Mouse (Mus musculus): ENCODE results near the gene Ssbp3.

Ssbp3 gene

DNA sequence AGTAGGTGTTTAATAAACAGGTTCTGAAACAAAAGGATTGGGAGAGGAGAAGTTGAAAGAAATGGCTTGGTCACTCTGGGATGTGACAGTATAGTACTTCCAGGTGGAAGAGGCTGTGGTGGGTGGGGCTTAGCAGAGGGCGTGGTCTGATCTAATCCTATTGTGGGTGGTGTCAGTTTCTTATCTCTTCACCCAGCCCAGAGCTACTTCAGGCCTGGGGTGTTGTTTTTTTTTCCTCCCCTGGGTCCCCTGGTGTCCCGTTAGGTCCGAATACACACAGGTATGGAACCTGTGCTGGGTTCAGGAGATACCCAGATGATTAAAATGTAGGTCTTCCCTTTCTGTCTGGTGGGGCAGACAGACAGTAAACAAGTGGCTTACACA, 2.1 kb upstream of the Ssbp3 start:
- DNase-seq = peak; percentile 75 to 84

DNA sequence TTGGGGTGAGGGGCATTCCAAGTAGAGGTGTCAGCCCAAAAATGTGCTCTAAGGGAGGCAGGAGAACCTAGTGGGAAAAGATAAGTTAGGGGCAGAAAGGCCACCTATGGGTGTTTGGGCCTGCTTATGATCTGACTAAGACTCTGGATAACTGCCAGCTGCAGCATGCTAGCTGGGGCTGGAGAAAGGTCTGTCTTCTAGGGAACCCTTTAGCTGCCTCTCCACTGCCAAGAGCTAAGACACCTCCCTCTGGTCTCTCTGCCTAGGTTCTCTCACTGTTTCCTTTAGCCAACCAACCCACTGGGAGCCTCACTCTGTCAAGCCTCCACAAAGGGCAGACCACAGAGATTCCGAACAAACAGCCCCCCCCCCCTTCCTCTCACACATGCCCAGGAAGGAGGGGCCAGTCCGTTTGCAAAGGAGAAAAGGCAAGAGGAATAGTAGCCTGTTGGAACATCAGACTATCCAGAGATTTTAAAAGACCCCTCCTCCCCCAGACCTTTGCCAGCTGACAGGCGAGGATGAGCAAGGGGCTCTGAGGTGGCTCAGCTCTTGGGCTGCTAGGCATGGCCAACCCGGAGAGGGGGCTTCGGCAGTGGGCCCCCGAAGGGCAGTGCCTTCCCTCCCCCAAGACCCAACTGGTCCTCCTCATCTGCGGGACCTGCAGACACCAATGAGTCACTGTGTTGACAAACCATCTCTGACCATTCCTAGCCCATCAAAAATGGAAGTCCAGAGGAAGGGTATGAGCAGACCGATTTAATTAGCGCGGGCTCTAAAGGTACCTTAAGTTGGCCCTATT, 1.4 kb upstream of the Ssbp3 start:
- DNase-seq = peak; percentile 64 to 78

DNA sequence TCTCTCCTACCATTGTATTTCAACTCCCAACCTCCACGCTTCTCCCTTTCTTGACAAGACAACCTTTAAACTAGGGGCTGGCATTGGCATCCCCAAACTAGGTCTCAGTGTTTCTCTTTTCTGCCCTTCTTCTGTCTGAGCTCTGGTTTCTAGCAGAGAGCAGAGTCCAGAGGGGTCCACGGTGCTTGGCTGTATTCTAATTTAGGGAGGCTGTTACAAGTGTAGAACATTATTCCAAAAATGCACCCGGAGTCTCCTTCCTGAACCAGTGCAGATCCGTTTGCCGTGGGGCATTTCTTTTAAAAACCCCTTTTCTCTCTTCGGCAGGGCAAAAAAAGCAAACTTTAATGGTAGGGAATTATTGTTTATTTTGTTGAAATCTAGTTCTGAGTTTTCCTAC, 704 bp upstream of the Ssbp3 start:
- DNase-seq = peak; percentile 26 to 53

DNA sequence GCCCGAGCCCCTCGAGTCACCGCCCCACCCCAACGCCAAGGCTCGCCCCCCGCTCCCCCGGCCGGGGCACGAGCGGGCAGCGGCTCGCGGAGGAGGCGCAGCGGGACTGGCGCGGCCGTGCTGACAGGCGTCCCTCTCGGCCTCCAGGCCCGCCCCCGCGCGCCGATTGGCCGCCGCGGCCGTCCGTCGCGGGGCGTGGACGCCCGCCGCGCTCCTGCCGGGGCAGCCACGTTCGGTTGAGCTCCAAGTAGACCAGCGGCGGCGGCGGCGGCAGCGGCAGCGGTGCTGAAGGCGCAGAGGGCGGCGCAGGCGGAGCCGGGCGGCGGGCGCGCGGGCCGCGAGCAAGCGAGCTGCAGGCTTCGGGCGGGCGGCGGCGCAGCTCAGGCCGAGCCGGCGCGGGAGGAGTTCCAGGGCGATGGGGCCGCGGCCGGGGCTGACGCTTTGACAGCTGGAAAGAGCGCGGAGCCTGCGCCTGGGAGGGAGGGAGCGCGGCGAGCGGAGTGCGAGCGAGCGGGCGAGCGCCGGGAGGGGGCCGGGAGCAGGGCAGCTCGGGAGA, 823 bp downstream of the Ssbp3 start:
- DNase-seq = peak; percentile 93 to 96

DNA sequence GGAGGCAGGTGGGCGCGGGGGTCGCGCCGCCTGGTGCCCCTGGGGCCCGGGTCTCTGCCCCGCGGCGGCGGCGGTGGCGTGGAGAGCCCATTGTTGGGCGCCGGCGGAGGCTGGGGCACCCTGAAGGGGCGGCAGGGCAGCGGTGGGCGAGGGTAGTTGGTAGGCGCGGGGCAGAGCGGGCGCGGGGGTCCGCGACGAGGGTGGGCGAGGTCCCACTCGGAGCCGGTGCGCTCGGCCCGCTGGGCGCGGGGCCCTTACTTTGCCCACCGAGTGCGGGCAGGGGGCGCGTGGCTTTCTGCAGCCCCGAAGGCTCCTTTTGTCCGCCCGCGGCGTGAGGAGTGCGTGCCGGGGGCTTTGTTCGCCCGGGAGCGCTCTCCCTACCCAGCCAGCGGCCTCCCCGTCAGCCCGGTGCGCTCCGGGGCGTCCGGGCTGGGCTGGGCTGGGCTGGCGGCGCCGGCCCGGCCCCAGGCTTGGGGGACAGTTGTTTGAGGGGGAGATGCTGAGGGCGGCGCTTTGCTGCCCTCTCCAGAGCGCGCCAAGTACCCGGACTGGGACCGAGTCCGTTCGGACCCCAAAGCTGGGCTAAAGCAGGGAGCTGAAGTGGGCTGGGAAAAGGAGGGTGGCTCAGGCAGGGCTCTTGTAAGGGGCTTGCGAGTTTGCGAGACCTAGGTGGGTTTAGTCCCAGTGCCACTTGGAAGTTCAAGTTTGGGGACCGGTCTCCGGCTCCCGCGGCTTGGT, 1.6 kb downstream of the Ssbp3 start:
- DNase-seq = peak; percentile 53 to 69

DNA sequence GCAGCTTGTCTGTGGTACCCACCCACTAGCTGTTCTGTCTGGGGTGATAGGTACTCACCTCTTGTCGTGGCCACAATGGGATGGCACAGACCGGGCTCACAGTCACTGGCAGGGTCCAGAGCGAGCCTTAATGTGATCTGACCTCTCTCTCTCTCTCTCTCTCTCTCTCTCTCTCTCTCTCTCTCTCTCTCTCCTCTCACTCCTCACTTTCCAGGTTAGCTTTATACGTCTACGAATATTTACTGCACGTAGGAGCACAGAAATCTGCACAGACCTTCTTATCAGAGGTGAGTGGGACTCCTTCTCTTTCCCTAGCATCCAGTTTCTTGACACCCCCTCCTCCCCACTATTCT, 2.2 kb downstream of the Ssbp3 start:
- no peak for DNase-seq

DNA sequence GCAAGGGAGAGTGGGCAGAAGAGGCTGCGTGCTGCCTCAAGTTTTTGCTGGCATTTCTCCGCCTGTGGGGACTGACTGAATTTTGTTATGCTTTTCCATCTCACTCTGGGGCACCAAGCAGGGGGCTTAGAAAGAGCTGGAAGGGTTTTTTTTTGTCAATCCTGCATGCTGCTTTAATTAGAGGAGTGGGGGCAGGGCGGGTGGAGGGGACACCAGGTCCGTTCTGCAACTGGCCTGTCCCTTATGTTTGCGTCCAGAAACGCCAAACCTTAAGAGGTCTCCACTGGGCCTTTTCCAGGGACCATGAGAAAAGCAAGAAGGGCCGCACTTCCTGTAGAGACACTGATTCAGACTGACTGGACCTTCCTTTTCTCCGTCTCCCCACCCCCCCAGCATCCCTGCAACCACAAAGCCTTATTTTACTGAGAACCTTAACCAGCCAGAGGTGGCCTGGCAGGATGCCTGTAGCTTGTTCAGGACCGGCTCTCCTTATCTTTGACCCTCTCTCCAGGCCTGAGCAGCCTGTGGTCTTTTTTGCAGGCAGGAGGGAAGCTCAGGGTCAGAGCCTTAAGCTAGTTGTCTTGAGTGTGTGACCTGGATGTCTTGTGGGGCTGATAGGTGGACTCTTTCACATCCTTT, 3.0 kb downstream of the Ssbp3 start:
- peak; percentile 41 to 45 for DNase-seq

DNA sequence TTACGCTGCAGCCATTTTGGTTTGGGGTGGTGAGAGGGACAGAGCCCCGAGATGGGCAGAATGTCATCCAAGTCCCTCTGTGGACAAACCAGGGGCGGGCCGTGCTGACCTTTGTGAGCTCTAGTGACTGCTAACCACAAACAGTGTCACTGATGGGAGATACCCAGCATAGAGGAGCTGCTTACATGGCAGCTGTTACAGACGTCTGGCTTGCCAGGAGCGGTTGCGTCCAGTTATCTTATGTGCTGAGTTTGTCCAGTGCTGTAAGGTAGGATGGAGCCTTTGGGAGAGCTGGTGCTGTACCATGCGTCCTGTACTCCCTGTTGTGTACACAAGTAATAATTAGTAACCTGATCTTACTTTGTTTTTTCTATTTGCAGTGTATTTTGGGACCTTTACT, 4.8 kb downstream of the Ssbp3 start:
- no peak for DNase-seq

DNA sequence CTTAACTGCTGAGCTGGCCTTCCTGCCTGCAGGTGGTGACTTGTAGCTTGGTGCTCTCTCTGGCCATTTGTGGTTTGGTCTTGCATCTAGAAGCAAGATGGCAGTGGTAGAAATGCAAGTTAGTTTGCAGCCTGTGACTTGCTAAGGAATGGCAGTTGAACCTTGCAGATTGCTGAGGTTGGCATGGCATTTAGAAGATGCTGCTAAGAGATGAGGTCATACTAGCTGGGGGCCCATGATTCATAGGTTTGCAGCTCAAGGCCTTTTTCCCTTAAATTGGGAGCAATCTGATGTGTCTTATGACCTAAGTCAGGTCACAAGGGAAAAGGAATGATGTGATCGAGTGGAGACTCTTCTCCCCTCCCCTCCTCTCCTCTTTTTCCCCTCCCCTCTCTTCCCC, 7.8 kb downstream of the Ssbp3 start:
- DNase-seq = no peak

DNA sequence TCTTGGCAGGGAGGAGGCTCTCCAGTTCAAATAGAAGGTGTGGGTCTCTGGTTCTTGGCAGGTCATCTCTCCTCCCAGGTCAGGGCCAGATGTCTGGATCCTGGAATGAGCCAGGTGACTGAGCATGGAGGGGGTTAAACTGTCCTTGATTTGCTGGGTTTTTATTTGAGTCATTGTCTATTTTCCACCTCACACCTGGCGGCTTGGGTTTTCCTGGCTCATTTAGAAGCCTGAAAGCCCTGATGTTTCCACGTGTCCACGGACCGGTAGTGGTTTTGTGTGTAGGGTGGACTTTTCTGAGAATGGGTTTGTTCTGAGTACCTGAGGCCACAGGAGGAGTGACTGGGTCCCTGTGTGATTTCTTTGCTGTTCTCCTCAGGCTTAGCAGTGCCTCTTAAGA, 9.6 kb downstream of the Ssbp3 start:
- DNase-seq = no peak

DNA sequence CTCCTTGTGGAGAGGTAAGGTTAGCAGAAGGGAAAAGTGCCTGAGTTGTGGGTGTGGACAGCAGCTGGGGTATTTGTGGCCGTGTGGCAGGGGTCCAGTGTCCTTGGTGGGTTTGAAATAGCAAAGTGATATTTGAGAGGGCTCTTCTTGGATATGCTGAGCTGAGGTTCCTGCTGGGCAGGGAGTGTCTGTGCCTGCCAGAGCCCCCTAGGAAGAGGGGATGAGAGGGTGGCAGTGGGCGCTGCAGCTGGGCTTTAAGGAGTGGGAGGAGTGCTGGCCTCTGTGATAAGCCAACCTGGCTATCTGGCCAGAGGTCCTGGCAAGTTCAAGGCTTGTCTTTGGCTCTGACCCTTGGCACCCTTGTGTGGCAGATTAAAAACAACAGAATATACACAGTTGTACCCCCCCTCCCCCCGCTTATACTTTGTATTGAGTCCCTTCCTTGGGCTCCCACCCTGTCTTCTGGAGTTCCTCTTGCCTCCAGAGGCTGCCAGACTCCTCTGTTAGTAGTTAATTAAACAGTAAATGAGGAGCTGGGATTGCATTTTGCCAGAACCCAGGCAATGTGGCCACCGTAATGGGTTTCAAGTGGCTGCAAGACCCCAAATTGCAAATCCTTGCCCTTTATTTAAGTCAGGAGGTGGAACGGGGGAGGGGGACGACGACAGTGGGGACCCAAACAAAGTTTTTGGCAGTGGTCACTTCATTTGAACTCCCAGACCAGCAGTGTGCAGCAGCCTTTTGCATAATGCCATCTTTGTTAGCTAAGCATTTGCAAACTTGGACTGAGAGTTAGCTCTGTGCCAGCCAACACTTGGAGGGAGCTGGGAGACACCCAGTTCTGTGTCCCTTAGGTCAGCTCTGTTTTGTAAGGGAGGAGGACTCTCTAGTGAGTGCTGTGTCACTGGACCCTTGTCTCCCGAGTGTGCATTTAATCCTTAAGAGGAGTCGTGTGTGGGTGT, 11.2 kb downstream of the Ssbp3 start:
- DNase-seq = no peak

DNA sequence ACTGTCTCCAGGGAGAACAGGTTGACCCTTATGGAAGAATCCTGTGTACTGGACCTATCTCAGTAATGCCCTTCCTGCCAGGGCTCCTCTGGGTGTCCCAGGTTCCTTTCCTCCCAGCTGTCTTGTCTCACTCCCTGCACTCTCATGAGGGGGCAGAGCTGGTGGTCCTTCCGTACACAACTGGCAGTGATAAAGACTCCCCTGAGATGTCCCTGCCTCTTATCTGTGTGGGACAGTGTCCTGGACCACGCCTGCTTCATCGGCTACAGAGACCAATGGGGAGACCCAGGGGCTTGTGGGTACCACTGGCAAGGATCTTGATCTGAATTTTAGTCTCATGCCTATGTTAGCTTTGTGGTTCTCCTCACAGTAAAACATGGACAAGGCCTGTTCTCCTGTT, 12.4 kb downstream of the Ssbp3 start:
- no peak for DNase-seq

DNA sequence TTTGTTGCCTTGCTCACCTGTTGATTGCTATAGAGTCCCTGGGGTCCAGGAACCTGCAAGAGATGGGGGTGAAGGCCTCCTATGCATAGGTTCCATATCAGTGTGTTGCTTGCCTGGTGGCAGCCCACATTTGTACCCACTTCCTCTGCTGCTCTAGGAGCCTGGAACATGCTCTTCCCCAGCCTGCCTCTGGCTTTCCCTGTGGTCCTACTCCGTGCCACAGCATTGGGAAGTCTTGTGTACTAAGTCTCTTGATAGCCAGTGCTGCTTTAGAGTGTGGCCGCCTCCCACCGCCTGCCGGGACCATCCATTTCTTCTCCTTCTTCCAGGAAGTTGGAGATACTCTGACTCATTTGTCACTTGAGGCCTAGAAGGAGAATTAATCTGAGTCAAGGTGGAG, 13.7 kb downstream of the Ssbp3 start:
- no peak for DNase-seq

DNA sequence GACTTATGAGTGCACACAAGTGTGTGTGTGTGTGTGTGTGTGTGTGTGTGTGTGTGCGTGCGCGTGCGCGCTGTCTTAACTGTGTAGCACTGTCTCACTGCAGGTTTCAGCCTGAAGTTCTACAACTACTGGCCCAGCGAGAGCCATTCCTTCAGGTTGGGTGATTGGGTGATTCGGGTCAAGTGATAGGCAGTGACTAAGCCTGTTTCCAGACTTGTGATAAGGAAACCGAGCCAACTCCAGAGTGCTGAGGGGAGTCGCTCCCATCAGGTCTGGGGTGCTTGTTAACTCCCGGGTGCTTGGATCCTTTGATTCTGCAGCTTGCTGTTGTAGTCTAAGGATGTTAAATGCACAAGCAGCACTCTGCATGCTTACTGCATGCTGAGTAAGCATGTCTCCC, 14.4 kb downstream of the Ssbp3 start:
- DNase-seq = no peak

DNA sequence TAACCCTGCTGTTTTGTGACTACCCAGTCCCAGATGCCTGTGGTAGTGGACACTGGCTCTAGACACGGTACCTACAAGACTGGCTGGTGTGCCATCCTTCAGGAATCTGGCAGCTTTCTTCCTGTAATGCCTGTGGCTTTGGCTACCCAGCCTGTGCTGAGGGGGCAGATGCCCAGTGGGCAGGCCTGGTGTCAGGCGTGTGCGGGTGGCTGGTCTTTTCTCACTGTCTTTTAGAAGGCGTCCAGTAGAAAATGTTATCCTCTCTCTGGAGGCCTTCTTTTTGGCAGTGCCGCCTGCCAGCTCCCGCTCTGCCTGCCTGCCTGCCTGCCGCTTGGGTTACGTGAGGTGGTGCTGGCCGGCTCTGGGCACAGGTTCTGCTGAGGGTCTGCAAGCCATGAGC, 15.9 kb downstream of the Ssbp3 start:
- no peak for DNase-seq

DNA sequence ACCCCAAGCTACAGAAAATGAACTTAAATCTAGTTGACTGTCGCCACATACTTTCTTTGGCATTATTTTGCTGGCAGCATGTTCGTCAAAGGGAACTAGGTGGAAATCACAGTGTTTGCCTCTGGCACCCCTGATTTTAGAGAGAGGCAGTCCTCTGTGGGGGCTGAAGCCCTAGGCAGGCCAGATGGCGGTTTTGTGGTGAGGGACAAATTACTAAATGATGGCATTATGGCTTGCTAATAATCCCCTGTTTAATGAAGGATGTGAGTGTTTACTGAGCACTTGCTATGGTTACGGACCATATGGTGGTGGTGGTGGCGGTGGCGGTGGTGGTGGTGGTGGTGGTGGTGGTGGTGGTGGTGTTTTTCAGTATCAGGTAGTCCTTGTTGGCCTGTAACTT, 16.5 kb downstream of the Ssbp3 start:
- no peak for DNase-seq

DNA sequence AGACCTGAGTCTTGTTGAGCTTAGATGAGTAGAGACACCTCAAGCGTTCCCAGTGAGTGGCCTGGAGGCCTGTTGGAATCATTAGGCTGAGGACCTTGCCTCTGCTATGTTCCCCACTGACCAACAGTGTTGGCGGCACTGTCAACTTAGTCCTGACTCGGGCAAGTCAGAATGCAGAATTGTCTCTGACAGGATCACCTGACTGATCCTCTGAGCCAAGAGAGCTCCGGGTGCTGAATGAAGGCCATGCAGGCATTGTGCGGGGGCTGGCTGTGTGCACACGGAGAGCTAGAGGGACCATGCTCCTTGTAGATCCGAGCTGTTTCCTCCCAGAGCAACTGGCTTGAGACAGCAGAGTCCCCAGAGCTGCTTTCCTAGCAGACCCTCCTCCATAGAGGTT, 18.5 kb downstream of the Ssbp3 start:
- DNase-seq = no peak

DNA sequence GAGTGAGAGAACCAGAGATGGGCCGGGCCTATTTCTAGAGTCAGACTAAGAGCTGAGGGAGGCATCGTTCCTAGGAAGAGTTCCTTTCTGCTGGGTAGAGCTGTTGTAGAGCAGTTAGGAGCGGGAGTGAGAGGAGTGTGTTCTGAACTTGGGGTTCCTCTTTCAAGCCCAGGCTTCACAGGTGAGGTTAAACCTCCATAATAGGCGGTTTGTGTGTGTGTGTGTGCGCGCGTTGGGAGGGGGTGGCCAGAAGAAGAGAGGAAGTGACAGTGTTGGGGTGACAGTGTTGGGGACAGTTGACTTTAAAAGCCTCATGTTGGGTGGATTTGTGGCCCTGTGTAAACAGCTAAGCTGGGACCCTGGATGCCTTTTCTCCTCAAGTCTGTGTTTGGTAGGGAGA, 22.1 kb downstream of the Ssbp3 start:
- DNase-seq = no peak

DNA sequence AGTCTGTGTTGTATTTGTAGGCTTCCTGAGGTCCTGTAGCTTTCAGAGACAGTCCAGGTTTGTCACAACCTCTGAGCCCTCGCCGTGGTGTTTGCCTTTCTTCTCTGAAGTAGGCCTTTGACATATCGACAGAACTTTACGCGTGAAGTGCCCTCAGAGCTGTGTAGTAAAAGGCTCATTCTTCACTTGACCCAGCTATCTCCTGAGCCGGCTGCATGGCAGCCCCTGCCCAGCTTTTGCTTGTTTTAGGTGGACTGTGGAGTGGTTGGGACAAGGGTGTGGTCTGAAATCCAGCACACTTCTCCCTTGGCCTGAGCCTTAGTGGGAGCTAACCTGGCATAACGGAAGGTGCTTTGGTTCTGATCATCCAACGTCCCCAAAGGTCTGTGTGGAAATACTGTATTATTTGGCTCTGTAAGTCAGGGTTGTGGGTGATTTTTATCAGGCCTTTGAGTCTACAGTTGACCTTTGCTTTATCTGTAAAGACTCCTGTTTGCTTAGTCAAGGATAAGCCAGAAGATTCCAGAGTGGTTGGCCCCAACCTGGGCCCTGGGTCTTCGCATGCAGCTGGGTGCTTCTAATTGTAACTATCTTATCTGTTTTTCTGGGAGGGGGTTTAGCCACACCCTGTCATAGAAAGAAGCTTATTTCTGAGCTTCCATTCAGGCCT, 23.4 kb downstream of the Ssbp3 start:
- DNase-seq = no peak

DNA sequence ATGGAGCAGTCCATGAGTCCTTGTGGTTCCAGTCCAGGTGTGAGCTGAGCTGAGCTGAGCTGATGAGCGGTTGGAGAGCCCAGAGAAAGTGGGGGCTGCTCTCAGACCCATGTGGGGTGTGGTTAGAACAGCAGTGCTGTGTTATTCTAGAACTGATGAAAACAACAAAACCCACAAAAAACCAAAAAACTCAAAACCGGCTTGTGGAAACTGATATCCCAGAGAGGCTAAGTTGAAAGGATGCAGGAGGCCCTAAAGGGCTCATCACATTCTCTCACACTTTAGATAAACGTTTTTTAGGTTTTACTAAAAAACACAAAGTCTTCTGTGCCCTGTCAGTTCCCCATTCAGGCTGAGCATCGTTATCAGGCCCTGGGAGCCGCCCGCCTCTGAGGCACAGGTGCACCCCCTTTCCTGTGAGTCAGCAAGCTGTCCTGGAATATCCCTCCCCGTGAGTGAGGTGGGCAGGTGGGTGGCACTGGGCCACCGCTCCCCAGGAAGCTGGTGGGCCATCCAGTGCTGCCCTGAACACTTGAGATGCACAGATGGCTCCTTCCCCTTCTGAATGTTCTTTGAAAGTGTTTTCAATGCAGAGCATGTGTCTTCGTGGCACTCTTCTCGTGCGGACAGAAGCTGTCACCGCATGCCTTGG, 24.6 kb downstream of the Ssbp3 start:
- no peak for DNase-seq

DNA sequence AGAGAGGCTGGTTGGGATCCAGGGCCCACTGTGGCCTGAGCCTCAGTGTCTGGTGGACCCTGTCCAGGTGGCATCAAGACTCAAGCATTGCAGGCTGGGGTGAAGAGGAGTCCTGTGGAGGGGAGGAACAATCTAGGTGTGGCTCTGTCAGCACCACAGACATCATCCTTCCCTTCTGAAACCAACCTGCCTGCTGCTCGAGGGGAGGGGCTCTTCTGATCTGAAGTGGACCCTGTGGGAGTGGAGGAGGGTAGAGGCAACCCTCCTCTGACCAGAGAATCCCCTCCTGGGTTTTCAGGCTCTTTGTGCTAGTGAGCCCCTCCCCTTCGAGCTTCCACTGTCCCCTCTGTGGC, 25.1 kb downstream of the Ssbp3 start:
- DNase-seq = no peak

DNA sequence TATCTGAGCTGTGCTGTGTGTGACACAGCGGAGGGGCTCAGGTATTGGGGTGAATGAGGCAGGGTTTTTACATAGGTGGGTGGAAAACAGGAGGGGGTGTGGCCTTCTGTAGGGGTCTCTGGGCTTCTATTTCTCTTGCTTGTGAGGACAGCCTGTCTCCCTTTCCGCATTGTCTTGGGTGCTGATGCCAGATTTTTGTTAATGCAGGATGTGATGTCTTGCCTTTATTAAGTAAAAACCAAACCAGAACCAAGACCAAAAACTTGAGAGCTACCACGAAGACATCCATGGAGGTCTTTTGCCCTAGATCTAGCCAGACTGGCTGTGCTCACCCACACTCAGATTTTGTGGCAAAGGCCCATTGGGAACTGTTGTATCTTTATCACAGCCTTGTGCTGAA, 25.5 kb downstream of the Ssbp3 start:
- DNase-seq = no peak
